Mouse (Mus musculus): ENCODE measurements around the gene Eci1. TPM values are rescaled to one million over a fixed set of nuclear protein-coding genes. Genes with fewer than 3 reads are reported as not detected.
"Not testable (repeated sequence)": the region's sequence is repeated elsewhere in the genome, so short reads cannot be mapped to it uniquely, and the experiment has no call there.

Eci1 gene
- polyA plus RNA-seq, 1 experiment from 2014 or later = 301 TPM

DNA sequence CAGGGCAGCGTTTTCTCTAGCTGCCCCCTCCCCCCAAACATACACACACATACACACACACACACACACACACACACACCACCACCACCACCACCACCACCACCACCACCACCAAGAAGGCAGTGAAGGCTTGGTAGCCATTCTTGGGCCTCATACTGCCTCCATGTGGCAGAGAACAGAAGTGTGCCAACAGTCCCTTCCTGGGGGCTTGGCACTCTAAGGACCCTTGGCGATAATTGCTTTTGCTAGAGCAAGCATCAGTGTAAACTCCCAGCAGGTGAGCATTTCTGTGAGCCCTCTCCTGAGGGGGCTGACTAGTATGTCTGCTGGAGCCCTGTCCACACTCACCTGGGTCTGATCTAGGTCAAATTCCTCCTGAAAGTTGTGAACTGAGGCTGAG lies 14.7 kb downstream of the Eci1 start:
- H3K4me1 ChIP-seq (replicated peaks) = no peaks in the 10 kb centered on the region
- no peaks in the 10 kb centered on the region for H3K27me3 ChIP-seq
- no peak overlapping the region for H3K4me3 ChIP-seq
- WGBS = 55% methylated on average over 2 of the region's 2 CpGs
- no peaks in the 10 kb centered on the region for H3K9me3 ChIP-seq (replicated peaks)
- H3K36me3 ChIP-seq = peaks cover 72% of the 10 kb centered on the region
- H3K4me2 ChIP-seq = no peak overlapping the region
- ATAC-seq (replicated peaks; ENCODE audit: insufficient number of reproducible peaks, insufficient read depth, low FRiP score, low read depth) = no peak
- H3K27ac ChIP-seq = no peak overlapping the region
- no peak overlapping the region for H3K9ac ChIP-seq

DNA sequence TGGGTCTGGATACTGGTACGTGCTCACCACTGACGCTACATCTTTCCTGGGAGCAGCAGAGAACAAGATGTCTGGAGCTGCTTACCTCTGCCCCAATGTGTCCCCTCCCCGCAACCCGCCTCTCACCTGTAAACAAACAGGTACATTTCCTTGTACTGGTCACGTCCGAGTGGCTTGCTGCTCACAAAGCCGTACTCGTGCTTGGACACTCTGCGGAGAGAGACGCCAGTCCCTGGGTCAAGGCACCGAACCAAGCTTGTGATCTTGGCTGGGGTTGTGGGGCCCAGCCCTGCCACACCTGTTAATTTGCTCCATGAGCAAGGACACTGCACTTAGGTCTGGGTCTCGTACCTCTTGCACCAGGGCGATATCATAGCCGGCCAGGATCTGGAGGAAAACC lies 15.7 kb downstream of the Eci1 start:
- peaks cover 74% of the 10 kb centered on the region for H3K36me3 ChIP-seq
- no peak overlapping the region for H3K27ac ChIP-seq
- no peaks in the 10 kb centered on the region for H3K4me1 ChIP-seq (replicated peaks)
- WGBS = 83% methylated on average over 14 of the region's 14 CpGs
- no peaks in the 10 kb centered on the region for H3K9me3 ChIP-seq (replicated peaks)
- H3K4me2 ChIP-seq = no peak overlapping the region
- no peak for ATAC-seq (replicated peaks; ENCODE audit: insufficient number of reproducible peaks, insufficient read depth, low FRiP score, low read depth)
- H3K4me3 ChIP-seq = no peak overlapping the region
- H3K27me3 ChIP-seq = no peaks in the 10 kb centered on the region
- H3K9ac ChIP-seq = no peak overlapping the region

GRCm38 (mm10) chr17:24442632-24443155 lies 16.3 kb downstream of the Eci1 start, which contains the start of gene Dnase1l2:
Gene Dnase1l2, minus strand, starts transcription at chr17:24443105.
- peaks cover 74% of the 10 kb centered on the region for H3K36me3 ChIP-seq
- no peaks in the 10 kb centered on the region for H3K4me1 ChIP-seq (replicated peaks)
- no peaks in the 10 kb centered on the region for H3K9me3 ChIP-seq (replicated peaks)
- H3K27me3 ChIP-seq = no peaks in the 10 kb centered on the region
- no peak within 1 kb of the TSS for H3K4me2 ChIP-seq
- H3K4me3 ChIP-seq = no peak within 1 kb of the TSS
- WGBS = 72% methylated on average over 7 of the region's 7 CpGs
- no peak for ATAC-seq (replicated peaks; ENCODE audit: insufficient number of reproducible peaks, insufficient read depth, low FRiP score, low read depth)
- no peak within 1 kb of the TSS for H3K9ac ChIP-seq
- no peak within 1 kb of the TSS for H3K27ac ChIP-seq

GRCm38 (mm10) chr17:24443409-24443808 lies 17.0 kb downstream of the Eci1 start:
- Histone ChIP-seq H3K4me2 (no peak overlapping the region), H3K9ac (no peak overlapping the region), H3K27ac (no peak overlapping the region), H3K4me1 (replicated peaks) (no peaks in the 10 kb centered on the region), H3K27me3 (no peaks in the 10 kb centered on the region), H3K36me3 (peaks cover 74% of the 10 kb centered on the region), H3K9me3 (replicated peaks) (no peaks in the 10 kb centered on the region), H3K4me3 (no peak overlapping the region)
- no peak for ATAC-seq (replicated peaks; ENCODE audit: insufficient number of reproducible peaks, insufficient read depth, low FRiP score, low read depth)
- WGBS = 72% methylated on average over 4 of the region's 4 CpGs

DNA sequence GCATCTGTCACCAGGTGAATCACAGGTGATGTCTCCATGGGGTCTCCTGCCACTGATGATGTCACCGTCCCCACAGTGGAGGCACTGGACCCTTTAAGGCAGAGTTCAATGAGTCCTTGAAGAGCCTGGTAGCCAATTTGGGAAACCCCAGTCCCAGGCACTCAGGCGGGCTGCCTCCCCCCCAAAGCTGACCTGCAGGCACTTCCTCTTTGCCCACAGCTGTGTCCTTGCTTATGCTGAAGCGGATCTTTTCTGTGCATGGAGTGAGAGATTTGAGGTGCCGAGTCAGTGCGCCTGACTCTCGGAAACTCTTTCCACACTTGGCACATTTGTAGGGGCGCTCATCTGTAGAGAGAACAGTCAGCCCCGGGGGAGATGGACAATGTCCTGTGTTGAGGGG lies 20.1 kb downstream of the Eci1 start:
- 84% methylated on average over 8 of the region's 8 CpGs for WGBS

GRCm38 (mm10) chr17:24449507-24449906 lies 23.1 kb downstream of the Eci1 start:
- ATAC-seq (replicated peaks; ENCODE audit: insufficient number of reproducible peaks, insufficient read depth, low FRiP score, low read depth) = no peak
- no peak overlapping the region for H3K9ac ChIP-seq
- H3K4me3 ChIP-seq = no peak overlapping the region
- H3K27ac ChIP-seq = no peak overlapping the region
- H3K27me3 ChIP-seq = no peaks in the 10 kb centered on the region
- H3K9me3 ChIP-seq (replicated peaks) = no peaks in the 10 kb centered on the region
- H3K36me3 ChIP-seq = peaks cover 68% of the 10 kb centered on the region
- WGBS = 82% methylated on average over 6 of the region's 6 CpGs
- H3K4me1 ChIP-seq (replicated peaks) = peaks cover 12% of the 10 kb centered on the region
- H3K4me2 ChIP-seq = no peak overlapping the region

More for the DNA sequence above, 20.1 kb downstream of the Eci1 start:
- H3K36me3 ChIP-seq = peaks cover 81% of the 10 kb centered on the region
- H3K4me3 ChIP-seq = no peak overlapping the region
- no peak overlapping the region for H3K9ac ChIP-seq
- H3K4me2 ChIP-seq = no peak overlapping the region
- no peaks in the 10 kb centered on the region for H3K27me3 ChIP-seq
- no peaks in the 10 kb centered on the region for H3K4me1 ChIP-seq (replicated peaks)
- ATAC-seq (replicated peaks; ENCODE audit: insufficient number of reproducible peaks, insufficient read depth, low FRiP score, low read depth) = no peak
- no peak overlapping the region for H3K27ac ChIP-seq
- no peaks in the 10 kb centered on the region for H3K9me3 ChIP-seq (replicated peaks)

DNA sequence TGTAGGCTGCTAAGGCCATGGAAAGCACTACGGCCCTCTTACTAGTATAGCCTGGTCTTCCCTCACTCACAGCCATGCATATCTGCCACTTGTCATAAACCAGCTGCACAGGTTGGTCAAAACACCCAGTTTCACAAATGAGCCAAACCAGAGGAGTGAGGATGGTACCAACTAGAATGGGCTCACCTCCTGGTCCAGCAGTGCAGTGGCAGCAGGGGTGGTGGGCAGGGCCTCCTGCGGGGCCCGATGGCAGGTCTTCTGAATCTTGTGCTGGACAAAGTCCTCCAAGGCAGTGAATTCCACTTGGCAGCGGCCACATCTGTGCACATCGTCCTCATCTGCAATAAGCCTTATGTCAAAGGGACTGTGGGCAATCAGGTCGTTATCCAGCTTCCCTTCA lies 24.8 kb downstream of the Eci1 start:
- Histone ChIP-seq H3K36me3 (peaks cover 51% of the 10 kb centered on the region), H3K4me1 (replicated peaks) (peaks cover 19% of the 10 kb centered on the region), H3K4me2 (no peak overlapping the region), H3K27ac (no peak overlapping the region), H3K27me3 (no peaks in the 10 kb centered on the region), H3K9ac (no peak overlapping the region), H3K4me3 (no peak overlapping the region), H3K9me3 (replicated peaks) (no peaks in the 10 kb centered on the region)
- 97% methylated on average over 6 of the region's 6 CpGs for WGBS
- ATAC-seq (replicated peaks; ENCODE audit: insufficient number of reproducible peaks, insufficient read depth, low FRiP score, low read depth) = no peak

- Histone ChIP-seq H3K4me3 (no peak overlapping the region), H3K4me2 (peak overlapping the region; percentile 67; the same call in 1 of the 2 replicates), H3K27me3 (no peaks in the 10 kb centered on the region), H3K36me3 (peaks cover 29% of the 10 kb centered on the region), H3K9ac (no peak overlapping the region), H3K9me3 (replicated peaks) (no peaks in the 10 kb centered on the region), H3K4me1 (replicated peaks) (peaks cover 19% of the 10 kb centered on the region), H3K27ac (no peak overlapping the region)
- no peak for ATAC-seq (replicated peaks; ENCODE audit: insufficient number of reproducible peaks, insufficient read depth, low FRiP score, low read depth)
- 69% methylated on average over 2 of the region's 2 CpGs for WGBS
Measured at GRCm38 (mm10) chr17:24453372-24453771, 26.9 kb downstream of the Eci1 start.

- WGBS = 4% methylated on average over 14 of the region's 14 CpGs
Measured at GRCm38 (mm10) chr17:24454218-24454755, 27.8 kb downstream of the Eci1 start.

GRCm38 (mm10) chr17:24454756-24455522 lies 28.5 kb downstream of the Eci1 start:
- H3K4me3 ChIP-seq = peak overlapping the region; percentile 64
- H3K9me3 ChIP-seq (replicated peaks) = no peaks in the 10 kb centered on the region
- peak overlapping the region; percentile 78 for H3K9ac ChIP-seq
- H3K27me3 ChIP-seq = no peaks in the 10 kb centered on the region
- H3K4me1 ChIP-seq (replicated peaks) = peaks cover 19% of the 10 kb centered on the region
- peak; percentile 94 for ATAC-seq (replicated peaks; ENCODE audit: insufficient number of reproducible peaks, insufficient read depth, low FRiP score, low read depth)
- H3K36me3 ChIP-seq = peaks cover 14% of the 10 kb centered on the region
- under 1% methylated on average over 67 of the region's 67 CpGs for WGBS
- peak overlapping the region; percentile 93 for H3K27ac ChIP-seq
- H3K4me2 ChIP-seq = peak overlapping the region; percentile 67

More at GRCm38 (mm10) chr17:24454218-24454755, 27.8 kb downstream of the Eci1 start:
- H3K36me3 ChIP-seq = peaks cover 20% of the 10 kb centered on the region
- ATAC-seq (replicated peaks; ENCODE audit: insufficient number of reproducible peaks, insufficient read depth, low FRiP score, low read depth) = no peak
- H3K4me1 ChIP-seq (replicated peaks) = peaks cover 19% of the 10 kb centered on the region
- H3K9me3 ChIP-seq (replicated peaks) = no peaks in the 10 kb centered on the region
- H3K4me2 ChIP-seq = peak overlapping the region; percentile 67
- no peaks in the 10 kb centered on the region for H3K27me3 ChIP-seq
- peak overlapping the region; percentile 93 for H3K27ac ChIP-seq
- peak overlapping the region; percentile 78 for H3K9ac ChIP-seq
- H3K4me3 ChIP-seq = peak overlapping the region; percentile 64

GRCm38 (mm10) chr17:24455523-24456206 lies 29.2 kb downstream of the Eci1 start:
- Histone ChIP-seq H3K27ac (peak overlapping the region; percentile 58), H3K4me2 (peak overlapping the region; percentile 67), H3K4me3 (peak overlapping the region; percentile 64), H3K4me1 (replicated peaks) (peaks cover 19% of the 10 kb centered on the region)
- H3K9me3 ChIP-seq (replicated peaks); H3K27me3 ChIP-seq; ATAC-seq (replicated peaks; ENCODE audit: insufficient number of reproducible peaks, insufficient read depth, low FRiP score, low read depth); H3K36me3 ChIP-seq; H3K9ac ChIP-seq: not testable (repeated sequence)
- 54% methylated on average over 10 of the region's 10 CpGs for WGBS

Measured in heart, embryonic 15.5 days (tissue).